Mouse (Mus musculus) thymus, adult 18-20 months (tissue): ENCODE measurements around the gene Gm42906.

ENCODE experiments used
- DNase-seq, 2 experiments: peaks; one replicate each; pipeline ENCODE4 v3.0.0; 2022; ENCODE audit warnings: mixed read lengths in 2 of 2

Gm42906 gene

DNA sequence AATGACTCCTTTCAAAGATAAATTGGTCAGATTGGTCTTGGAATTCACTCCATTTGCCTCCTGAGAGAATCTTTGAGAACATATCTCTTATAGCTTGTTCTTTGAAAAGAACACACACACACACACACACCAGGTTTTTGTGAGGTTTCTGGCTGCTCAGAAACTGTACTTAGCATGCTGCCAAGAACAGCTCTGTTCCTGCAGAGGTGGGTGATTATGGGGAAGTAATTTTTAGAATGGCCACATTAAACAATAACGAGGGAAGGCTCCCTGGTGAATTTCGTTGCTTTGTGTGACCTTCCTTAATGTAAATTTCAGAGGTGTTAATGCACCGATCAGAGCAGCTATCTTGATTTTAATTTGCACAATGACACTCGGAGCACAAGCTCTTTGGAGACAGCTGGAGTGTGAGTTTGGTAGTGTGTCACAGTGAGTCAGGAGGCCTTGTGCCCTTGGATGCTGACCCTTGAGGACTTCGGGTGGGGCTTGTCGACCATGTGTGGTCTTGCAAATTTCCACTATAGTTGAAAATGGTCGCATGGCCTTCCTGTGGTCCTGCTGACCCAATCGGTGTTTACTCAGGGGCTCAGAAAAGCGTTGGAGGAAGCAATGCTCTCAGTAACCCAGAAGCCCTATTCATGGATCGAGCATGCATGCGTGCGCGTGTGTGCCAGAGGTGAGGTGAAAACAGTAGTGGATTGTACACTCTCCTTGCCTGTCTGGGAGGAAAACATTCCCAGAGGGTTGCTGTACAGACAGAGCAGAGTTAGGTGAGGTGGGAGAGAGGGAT, 407.7 kb downstream of the Gm42906 start:
- DNase-seq: no peak

DNA sequence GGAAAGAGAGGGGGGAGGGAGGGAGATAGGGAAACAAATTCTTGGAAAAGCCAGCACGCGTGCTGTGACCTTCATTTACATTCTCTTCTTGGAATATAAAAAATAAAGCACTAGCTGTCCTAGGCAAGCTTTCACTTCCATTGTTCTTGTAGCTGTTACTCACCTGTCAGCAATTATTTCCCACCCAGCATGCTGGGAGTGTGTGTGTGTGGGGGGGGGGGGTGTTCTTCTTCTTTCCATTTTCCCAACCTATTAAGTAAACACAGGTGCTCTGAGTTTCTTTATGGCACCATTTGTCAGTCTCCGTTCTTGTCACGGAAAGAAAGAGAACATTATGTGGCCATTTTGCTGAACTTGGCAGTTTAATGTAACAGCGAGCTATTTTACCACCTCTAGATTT, 409.0 kb downstream of the Gm42906 start:
- DNase-seq: no peak

DNA sequence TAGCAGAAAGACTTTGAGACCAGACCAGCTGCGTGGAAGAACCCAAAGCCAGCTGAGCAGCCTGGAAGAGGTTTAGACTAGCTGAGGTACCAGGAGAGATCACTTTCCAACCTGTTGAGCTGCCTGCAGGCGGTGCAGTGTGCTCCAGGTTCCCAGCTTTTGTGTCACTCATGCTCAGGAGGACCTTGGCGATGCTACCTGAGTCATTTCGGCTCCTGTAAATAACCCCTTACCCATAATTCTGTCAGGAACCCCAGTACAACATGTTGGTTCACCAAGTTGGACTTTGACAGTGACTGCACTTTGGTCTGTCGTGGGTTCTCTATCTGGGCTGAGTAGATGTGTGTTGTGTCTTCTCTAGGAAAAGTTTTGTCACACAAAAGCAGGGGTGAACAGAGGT, 409.5 kb downstream of the Gm42906 start:
- no peak for DNase-seq
